Mouse (Mus musculus) lung, adult 18-20 months (tissue): ENCODE measurements around the gene Ptges2.

Experiments
- DNase-seq, 2 experiments: peaks; one replicate each; pipeline ENCODE4 v3.0.0; 2022; ENCODE audit warnings: mixed read lengths in 2 of 2

Ptges2 gene

DNA sequence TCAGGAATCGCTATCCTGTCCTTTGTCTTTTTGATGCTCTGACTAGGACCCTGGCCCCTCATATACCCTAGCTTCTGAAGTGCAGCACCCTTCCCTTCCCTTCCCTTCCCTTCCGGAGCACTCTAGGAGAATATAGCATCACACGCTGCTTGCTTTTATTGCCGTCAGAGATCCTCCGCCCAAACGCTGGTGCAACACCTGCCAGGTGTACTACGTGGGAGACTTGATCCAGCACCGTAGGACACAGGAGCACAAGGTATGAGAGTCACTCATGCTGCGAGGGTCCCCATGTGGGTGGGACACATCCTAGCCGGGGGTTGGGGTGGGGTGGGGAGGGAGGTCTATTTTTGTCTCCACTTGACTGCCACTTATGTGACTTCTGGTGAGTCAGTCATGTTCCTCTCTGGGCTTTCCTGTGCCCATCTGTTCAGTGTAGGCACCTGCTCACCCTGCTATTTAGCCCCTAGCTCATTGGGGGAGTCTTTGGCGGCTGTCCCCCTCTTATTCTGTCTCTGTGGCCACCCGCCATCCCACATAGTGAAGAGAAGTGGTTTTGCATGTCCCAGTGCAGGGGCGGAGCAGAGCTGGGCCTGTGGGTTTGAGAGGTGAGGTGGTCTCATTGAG, 20.3 kb upstream of the Ptges2 start:
- no peak for DNase-seq

DNA sequence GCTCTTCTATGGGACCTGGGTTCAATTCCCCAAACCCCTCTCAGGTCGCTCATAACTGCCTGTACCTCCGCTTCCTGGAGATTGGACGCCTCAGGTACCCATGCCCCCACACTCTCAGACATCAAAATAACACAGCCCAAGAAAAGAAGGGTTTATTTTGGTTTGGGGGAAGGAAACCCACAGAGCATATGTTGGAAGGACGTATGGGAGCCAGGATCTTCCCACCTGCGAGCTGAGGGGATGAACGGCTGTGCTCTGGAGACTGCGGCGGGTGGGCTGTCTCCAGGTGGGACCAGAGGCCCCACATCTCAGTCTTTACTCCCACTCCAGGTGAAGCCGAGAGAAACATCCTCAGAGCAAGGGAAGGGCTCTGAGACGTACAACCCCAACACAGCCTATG, 18.7 kb upstream of the Ptges2 start:
- DNase-seq, result no peak

DNA sequence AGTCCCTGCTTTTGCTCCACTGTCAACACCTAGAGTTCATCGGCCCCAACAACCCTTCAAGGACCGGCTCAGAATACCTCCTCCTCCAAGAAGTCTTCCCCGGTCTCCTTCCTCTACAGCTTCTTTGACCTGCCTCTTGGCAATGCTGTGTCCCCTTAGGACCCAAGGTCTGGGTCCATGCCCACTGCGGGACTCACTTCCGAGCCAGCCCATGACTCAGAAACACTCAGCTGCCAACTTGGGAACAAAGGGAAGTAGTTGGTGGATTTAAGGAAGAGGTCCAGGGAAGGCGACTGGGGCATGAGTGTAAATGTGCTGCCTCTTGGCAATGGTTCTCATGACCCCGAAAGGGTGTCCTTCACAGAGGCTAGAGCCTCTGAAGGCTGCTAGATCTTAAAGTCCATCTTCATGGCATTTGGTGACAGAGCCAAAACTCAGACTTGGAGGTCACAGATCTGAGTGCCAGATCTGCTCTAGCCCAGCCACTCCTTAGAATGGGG, 15.6 kb upstream of the Ptges2 start:
- DNase-seq, result no peak

DNA sequence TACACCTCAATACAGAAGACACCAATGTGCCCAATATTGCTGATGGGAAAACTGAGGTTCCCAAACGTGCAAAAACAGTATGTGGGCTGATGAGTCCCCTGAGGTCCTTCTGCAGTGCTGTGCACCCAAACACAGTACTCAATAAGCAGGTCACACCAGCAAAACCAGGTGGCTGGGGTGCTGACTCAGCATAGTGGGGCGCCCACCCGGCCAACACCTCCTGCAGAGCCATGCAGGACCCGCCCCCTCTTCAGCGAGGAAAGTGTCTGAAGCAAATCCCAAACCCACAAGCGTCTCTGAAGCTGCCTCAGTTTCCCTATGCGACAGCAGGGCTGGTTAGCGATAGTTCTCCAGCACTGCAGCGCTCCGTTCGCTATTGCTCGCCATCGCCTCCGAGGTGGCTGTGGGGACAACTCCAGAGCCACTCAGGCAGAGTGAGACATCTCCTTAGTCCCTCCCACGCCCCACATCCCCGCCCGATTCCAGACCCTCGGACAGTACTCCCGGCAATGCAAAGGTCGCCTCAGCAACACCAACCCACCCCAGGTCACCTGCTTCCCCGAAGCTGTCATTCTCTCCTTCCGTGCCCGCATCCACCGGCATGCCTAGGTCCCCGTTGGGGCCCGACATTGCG, 14.4 kb upstream of the Ptges2 start:
- DNase-seq, result no peak

DNA sequence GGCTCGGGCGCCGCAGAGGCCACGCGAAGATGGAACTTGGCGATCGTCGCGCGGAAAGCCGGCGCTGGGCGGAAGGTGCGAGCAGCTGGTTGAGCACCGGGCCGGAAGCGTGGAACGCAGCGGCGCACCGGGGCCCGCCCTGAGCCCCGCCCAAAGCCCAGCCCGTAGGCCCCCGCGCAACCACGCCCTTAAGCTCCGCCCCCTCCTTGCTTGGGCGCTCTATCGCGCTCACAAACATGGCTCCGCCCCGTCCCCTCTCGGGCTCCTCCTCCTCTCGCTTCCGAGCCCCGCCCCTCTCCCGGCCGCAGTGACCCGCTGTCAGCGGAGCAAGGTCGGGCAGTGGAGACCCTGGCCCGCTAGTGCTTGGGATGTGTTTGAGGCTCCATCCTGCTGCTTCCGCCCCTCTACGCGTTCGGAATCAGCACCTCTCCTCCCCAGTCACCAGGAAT, 13.9 kb upstream of the Ptges2 start, which contains the start of gene 1110008P14Rik:
Gene 1110008P14Rik (minus strand): TSS at position 164 of the 449 bp plus-strand sequence.
- peak; percentile 94 to 97 for DNase-seq

DNA sequence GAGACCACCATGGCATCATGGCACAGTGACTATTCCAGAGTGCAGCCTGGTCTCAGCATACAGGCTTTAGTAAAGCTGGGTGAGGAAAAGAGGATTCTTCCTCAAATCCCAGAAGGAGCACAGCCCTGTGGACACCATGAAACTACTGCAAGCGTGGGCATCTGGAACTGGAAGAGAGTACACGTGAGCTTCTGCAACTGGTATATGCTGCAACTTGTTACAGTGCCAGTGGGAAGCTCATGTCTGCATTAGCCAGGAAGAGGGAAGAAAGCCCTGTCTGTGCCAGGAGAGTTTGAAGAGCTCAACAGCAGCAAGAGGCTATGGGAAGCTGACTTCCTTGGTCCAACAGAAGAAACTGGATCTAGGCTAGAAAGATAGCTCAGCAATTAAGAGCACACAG, 13.0 kb upstream of the Ptges2 start:
- no peak for DNase-seq

DNA sequence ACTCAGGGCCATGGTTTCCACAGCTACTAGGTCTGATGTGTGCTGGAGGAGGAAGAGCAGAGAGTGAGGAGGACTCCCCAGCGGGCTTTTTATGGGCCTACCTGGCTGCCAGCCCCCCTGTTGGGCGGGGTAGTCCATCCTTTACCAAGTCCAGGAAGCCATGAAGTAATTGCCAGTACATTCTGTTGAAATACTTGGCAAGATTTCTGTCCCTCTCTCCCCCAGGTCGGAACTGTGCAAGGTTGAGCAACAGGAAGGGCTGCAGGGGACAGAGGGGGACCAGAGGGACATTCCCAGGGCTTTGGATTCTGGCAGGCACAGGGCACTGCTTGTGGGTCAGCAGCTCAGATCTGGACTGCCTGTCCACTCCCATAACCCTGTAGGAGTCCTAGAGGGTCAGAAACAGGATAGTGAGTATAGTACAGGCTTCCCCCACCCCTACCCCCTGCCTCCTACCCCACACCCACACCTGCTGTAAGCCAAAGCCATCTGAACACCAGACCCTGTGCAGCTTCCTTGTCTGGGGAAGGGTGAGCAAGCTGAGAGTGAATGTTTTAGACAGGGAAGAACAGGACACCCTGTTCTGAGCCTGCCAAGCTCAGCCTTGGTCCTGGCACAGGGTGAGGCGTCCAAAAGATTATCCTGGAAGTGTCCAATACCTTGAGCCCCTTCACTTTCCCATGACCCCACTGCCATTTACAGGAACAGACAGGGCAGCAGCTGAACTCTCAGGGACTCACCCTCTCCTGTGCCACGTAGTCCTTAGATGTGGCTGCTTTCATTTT, 7.8 kb upstream of the Ptges2 start, which contains the start of gene Lcn2:
Gene Lcn2 (minus strand): TSS at position 547 of the 785 bp plus-strand sequence.
- peak; percentile 49 to 67 for DNase-seq

DNA sequence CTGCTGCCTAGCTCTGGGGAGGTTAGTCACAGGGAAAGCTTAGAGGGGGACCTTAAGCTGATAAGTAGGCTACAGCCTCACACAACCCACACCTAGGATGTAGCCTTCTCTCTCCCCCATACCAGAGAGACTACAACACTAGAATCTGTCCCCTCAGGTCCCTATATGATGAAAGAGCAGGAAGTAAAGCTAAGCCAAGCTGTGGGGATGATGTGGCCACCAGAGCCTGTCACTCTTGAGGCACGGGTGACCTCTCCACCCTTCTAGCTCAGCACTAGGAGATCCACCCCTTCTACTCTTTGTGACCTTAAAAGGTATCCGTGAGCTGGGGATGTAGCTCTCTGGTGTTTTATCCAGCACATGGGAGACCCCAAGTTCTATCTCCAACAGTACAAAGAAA, 6.5 kb upstream of the Ptges2 start:
- DNase-seq, result no peak

DNA sequence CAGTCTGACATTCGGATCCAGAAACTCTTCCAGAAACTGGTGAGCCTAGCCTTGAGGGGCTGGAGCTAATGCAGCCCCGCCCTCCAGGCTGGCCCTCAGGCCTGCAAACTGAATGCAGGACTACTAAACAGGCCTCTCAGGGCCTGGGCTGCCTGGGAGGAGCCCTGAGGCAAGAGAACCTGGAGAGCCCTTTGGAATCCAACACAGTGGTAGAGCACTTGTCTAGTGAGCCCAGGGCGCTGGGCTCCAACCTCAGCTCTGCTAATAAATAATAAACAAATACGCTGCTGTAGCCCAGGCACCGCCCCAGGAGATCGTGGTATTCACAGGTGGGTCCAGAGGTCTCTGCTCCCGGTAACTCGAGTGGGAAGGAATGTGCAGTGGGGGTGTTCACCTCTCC, 4.8 kb upstream of the Ptges2 start:
- peak; percentile 59 to 71 for DNase-seq

DNA sequence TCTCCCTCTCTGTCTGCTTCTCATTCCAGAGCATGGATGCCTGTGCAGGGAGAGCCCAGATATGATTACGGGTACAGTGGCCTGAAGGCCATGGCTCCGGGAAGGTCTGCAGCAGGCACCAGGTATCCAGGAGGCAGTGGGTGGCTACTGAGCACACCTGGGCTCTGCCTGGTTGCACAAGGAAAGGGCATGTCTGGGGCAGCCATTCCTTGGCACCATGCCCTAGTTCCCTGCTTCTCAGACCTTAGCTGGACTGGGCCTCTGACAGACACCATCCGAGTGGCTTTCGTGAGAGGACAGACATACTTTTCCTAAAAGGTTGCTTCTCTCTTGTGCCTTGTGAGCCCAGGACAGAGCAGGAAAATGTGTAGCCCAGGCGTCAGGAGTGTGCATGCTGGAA, 3.6 kb upstream of the Ptges2 start:
- DNase-seq, result peak; percentile 67 to 81

DNA sequence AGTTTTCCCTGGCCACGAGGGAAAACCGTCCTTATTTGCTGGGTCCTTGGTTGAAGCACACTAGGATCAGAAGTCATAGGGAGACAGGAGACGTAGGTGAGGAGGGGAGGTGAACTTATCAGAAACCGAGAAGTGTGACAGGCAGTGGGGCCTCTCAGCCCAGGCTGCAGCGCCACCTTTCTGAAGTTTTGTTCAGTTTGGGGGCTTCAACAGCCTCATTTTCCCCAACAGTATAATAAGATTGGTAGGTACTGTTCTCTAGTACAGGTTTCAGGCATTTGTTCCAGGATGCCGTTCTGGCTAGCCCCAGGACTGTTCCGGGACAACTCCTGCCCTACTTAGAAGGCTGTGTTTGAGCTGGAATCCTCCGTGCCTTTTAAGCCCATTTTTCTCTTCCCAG, 723 bp upstream of the Ptges2 start:
- DNase-seq, result peak; percentile 50 to 64

DNA sequence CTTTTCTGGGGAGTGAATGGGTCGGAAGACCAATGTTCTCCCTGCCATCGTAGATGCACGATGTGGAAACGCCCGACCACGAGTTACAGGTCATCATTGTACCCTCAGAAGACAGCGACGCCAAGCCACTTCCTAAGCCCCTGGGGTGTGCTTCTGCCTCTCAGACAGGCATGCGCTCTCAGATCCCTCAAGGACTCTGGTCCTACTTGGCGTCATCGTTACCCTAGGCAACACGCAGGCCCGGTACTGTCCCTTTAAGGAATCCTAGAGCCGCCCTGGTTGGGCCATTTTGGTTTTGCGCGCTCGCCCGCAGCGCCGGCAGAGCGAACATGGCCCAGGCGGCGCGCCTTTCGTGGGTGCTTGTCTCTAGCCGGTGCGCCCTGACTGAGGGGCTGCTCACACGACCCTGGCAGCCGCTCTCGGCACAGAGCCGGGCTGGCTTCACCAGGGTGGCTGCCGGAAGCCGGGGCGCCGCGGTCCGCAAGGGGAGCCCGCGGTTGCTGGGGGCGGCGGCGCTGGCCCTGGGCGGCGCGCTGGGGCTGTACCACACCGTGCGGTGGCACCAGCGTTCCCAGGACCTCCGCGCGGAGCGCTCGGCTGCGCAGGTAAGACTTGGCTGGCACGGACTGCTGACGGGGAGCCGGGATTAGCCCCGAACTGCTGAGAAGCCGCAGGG, 388 bp downstream of the Ptges2 start:
- peak; percentile 93 to 94 for DNase-seq

DNA sequence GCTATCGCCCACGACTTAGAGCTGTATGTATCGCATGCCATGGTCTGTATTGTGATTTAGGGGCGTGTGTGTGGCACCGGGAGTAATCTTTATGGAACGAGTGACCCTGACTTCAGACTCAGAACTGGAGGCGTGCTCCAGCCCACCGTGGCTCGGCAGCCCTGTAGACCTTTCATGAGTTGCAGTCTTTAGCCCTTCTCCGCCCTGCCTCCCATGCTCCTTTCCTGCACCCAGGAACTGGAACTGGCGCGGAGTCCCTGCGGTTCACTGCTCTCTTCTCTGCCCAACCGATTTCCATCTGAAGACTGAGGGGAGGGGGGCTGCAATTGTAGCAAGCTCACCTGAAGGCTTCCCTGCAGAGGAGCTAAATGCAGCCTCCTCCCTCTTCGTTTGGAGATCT, 999 bp downstream of the Ptges2 start:
- DNase-seq, result no peak

DNA sequence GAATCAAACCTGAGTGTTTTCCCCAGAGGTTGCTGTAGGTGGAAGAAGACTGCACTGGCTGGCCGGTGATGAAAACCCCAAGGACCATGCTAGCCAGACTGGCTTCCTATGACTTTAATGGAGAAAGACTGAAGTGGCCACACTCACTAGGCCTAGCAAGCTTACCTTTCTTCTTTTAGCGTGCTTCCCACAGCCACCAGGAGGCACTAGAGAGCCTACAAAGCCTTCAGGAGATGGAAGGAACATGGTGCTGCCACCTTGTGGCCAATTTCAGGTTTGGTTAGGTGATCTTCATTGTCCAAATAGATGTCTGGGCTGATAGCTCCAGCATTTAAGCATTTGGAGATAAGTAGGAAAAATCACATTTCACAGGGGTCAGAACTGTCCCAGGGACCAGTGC, 9.0 kb downstream of the Ptges2 start:
- peak; percentile 90 to 95 for DNase-seq

DNA sequence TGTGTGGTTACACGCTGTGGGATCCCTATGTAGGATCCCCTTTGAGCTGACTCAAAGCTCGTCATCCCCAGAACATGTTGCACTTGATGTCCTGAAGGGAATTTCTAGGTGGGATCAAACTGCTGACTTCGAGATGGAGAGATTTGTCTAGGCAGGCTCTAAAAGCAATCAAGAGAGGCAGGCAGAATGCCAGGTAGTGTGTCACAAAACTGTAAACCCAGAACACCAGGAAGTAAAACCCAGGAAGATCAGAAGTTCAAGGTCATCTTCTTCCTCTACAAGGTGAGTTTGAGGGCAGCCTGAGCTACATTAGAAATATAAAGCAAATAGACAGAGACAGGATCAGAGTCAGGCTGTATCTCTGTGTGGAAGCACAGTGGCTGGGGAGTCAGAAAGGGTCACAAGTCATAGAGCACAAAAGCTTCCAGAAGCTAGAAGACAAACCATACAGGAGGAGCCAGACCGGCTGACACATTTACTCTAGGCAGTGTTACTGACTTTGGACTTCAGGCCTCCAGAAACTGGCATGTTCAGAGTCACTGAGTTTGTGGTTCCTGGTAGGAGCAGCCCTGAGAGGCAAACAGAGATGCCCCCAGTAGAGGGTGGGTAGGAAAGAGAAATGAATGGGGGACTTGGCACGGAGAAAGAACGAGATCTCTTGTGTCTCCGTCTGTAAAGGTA, 11.6 kb downstream of the Ptges2 start:
- DNase-seq, result no peak

DNA sequence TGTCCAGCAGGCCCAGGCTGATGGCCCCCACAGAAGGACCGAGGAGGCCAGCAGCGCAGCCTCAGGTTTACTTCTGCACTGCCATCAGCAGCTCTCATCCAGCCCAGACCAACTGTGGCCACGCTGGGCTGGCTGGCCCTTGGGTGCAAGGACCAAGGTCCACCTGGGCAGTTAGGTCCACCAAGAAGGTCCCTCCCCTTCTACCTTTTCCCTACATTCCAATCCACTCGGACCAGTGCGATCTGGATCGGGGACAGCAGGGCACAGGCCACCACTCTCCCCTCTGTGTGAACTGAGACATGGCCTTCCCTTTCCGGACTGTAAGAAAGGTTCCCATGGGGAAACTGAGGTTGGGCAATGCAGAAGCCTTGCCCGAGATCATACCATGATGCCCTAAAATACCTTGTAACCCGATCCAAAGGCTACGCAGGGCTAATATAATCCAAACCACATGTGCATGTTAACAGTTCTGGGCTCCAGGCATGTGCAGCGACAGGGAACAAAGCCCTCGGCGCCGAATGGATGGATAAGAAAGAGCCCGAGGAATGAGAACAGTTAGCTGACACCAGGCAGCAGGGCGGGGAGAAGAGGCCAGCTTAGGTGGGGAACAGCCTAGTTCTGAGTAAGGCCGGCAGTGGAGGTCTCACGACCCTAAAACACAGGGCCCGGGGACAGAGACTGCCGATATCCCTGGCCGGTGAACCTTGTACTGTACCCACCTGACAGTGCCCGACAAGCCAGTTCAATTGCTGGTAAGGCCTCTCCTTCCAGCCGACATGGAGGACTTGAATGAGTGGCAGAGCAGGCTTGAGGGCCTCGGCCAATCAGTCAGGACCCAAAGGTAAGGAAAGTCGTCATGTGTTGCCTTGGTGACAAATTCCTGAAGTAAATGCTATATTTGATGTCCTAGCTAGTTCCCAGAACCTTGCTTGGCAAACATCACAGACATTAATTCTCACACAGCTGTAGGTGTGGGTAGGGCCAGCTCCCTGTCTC, 13.0 kb downstream of the Ptges2 start:
- peak in 1 of 2 experiments; percentile 64 for DNase-seq

DNA sequence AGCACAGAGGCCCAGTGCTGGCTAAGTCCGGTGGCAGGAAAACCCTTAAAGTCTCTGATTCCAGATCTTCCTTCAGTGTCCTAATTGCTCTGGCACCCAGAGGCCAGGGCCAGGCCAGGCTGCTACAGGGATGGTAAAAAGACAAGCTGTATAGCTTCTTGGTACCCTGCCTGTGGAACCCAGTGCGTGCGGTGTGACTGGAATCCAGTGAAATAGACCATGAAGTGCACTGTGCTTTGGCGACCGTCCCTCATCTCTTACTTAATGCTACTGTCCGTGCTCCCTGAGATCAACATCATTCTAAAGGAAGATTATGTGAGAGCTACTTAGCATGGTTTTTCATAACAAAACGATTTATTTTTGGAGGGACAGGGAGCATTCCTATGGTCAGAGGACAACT, 15.7 kb downstream of the Ptges2 start:
- no peak for DNase-seq

DNA sequence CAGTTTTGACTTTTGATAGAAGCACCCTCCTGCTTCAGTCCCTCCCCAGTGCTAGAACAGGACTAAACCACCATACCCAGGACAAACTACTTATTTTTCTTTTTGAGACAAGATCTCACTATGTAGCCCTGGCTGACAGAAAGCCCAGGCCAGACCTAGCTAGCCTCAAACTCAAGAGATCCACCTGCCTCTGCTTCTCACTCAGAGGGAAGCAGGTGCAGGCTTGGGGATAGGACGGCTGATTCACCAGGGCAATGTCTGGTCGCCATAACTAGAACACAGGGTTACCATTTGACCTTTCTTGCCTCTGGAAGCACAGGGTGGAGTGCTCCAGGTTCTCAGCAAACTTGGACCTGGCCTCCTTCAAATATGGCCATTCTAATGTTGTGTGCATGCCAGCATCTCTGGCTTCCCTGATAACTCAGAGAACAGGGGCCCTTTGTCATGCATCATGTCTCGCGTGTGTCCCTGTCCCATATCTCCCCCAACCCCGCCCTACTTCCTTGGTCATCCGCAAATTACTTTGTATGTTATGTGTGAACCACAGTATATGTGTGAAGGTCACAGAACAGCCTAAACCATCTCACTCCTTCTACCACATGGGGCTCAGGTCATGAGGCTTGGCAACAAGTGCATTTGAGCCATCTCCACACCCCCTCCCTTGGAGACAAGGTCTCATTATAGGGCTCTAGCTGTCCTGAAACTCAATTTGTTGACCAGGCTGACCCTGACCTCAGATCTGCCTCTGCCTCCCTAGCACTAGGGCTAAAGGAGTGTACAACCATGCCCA, 17.2 kb downstream of the Ptges2 start:
- DNase-seq, result no peak

DNA sequence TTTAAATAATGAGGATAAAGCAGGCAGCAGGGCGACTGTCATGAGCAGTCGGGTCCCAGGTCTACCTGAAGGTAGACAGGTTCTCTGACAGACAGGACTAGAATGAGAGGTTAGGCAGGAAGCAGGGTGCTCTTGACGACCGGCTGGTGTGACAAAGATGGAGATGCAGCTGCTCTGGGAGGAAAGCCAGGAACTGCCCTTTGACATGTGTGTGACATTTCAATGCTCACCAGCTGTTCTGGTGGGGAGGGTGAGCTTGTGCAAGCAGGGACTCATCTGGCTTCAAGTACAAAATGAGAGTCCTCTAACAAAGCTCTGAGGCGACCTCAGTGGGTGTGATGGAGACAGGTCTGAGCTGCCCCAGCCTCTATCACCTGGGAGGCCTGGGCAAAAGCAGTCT, 18.2 kb downstream of the Ptges2 start:
- DNase-seq, result peak in 1 of 2 experiments; percentile 56

DNA sequence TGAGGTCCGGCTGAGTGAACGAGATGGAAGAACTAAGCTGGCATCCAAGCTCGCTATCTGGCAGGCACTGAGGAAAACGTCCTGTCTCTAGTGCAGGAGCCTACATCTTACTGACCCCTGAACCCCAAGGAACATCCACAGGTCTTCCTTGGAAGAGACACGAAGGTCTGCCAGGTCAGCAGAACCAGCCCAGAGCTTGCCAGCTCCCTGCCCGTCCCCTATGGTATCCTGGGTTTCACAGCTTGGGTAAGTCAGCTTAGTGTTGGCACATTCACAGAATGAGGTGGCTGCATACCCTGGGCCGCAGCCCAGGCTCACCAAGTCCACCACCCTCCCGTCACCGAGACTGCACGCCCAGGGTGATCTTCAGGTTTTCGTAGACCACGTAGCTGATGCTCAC, 20.1 kb downstream of the Ptges2 start:
- DNase-seq, result no peak
